Mouse (Mus musculus): ENCODE results near the gene Runx2. TPM values are rescaled to one million over a fixed set of nuclear protein-coding genes. Genes with fewer than 3 reads are reported as not detected.

The Runx2 gene
- polyA plus RNA-seq, 1 experiment from 2014 or later = 0.21 TPM

GRCm38 (mm10) chr17:44734501-44735222 is 79.9 kb downstream of the Runx2 start:
- Histone ChIP-seq H3K27me3 (replicated peaks) (peaks cover 83% of the 10 kb centered on the region), H3K9me3 (no peaks in the 10 kb centered on the region), H3K27ac (replicated peaks) (no peak overlapping the region), H3K36me3 (no peaks in the 10 kb centered on the region), H3K4me2 (peak overlapping the region; percentile 96), H3K4me3 (peak overlapping the region; percentile 77), H3K9ac (peak overlapping the region; percentile 82), H3K4me1 (peaks cover 37% of the 10 kb centered on the region)
- no peak for ATAC-seq (ENCODE audit: extremely low read depth, insufficient number of reproducible peaks, low FRiP score, low TSS enrichment)
- WGBS = under 1% methylated on average over 48 of the region's 48 CpGs

GRCm38 (mm10) chr17:44733544-44734310 is 80.9 kb downstream of the Runx2 start:
- 4% methylated on average over 23 of the region's 23 CpGs for WGBS
- no peak for ATAC-seq (ENCODE audit: extremely low read depth, insufficient number of reproducible peaks, low FRiP score, low TSS enrichment)
- H3K36me3 ChIP-seq = no peaks in the 10 kb centered on the region
- peaks cover 37% of the 10 kb centered on the region for H3K4me1 ChIP-seq
- H3K9ac ChIP-seq = peak overlapping the region; percentile 82
- peak overlapping the region; percentile 77 for H3K4me3 ChIP-seq
- H3K27ac ChIP-seq (replicated peaks) = no peak overlapping the region
- H3K27me3 ChIP-seq (replicated peaks) = peaks cover 80% of the 10 kb centered on the region
- H3K9me3 ChIP-seq = no peaks in the 10 kb centered on the region
- H3K4me2 ChIP-seq = peak overlapping the region; percentile 96

- Histone ChIP-seq H3K27ac (replicated peaks) (no peak overlapping the region), H3K36me3 (no peaks in the 10 kb centered on the region), H3K9ac (no peak overlapping the region), H3K4me1 (no peaks in the 10 kb centered on the region), H3K9me3 (no peaks in the 10 kb centered on the region), H3K4me2 (no peak overlapping the region), H3K27me3 (replicated peaks) (peaks cover 42% of the 10 kb centered on the region), H3K4me3 (no peak overlapping the region)
- ATAC-seq (ENCODE audit: extremely low read depth, insufficient number of reproducible peaks, low FRiP score, low TSS enrichment) = no peak
- WGBS = 41% methylated on average over 2 of the region's 2 CpGs
These were observed 86.1 kb downstream of the Runx2 start for GRCm38 (mm10) chr17:44728464-44728863.

GRCm38 (mm10) chr17:44727675-44728074 is 86.9 kb downstream of the Runx2 start:
- Histone ChIP-seq H3K36me3 (no peaks in the 10 kb centered on the region), H3K9me3 (no peaks in the 10 kb centered on the region), H3K9ac (no peak overlapping the region), H3K4me3 (no peak overlapping the region), H3K4me1 (no peaks in the 10 kb centered on the region), H3K27me3 (replicated peaks) (peaks cover 36% of the 10 kb centered on the region), H3K4me2 (no peak overlapping the region), H3K27ac (replicated peaks) (no peak overlapping the region)
- ATAC-seq (ENCODE audit: extremely low read depth, insufficient number of reproducible peaks, low FRiP score, low TSS enrichment) = no peak

- H3K27ac ChIP-seq (replicated peaks) = no peak overlapping the region
- H3K4me3 ChIP-seq = no peak overlapping the region
- H3K36me3 ChIP-seq = no peaks in the 10 kb centered on the region
- no peak for ATAC-seq (ENCODE audit: extremely low read depth, insufficient number of reproducible peaks, low FRiP score, low TSS enrichment)
- no peaks in the 10 kb centered on the region for H3K9me3 ChIP-seq
- H3K27me3 ChIP-seq (replicated peaks) = peaks cover 18% of the 10 kb centered on the region
- 64% methylated on average over 16 of the region's 16 CpGs for WGBS
- H3K4me1 ChIP-seq = no peaks in the 10 kb centered on the region
- H3K9ac ChIP-seq = no peak overlapping the region
- H3K4me2 ChIP-seq = no peak overlapping the region
These were observed 89.7 kb downstream of the Runx2 start for GRCm38 (mm10) chr17:44724805-44725480.

DNA sequence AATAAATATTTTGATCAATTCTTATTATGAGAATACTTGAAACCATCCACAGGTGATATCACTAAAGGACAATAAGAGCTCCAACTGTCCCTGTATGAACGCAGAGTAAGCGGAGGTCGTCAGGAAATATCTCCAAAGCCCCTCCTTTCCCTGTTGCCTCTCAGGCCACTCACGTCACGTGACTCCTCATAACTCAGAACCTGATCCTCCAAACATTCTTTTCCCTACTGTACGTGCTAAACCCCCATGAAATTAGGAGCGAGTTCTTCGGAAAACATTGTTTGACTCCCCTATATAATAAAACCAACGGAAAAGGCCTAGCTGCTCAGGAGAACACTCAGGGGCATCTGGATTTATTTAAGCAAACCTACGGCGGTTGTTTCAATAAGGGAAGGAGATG is 90.3 kb downstream of the Runx2 start:
- ATAC-seq (ENCODE audit: extremely low read depth, insufficient number of reproducible peaks, low FRiP score, low TSS enrichment) = no peak

DNA sequence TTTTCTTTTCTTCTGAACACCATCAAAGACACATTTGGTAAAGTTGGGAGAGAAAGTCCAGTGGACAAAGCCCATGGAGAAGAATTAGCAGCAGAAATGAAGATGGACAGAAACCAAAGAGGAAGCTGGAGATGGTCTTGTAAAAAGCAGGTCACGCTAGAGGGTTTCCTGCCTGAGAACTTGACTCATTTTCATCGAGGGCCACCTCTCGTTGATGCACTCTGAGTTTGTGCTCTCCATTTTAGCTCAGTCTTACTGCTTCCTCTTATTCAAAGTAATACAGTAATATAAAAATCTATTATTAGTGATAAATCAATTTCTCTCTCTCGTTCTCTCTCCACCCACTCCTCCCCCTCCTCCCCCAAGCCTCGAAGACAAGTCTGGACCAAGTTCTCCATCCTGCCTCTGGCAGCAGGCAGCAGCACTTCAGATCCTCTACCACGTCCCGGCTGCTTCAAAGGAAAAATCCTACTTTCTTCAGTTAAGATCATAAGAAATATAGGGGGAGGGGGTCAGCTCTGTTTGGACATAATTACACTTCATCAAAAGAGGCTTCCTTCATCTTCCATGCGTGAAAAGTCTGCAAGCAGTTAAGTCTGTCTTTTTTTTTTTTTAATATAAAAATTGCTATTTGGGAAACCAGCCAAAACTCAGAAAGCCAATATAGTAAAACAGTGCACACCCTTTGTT is 92.3 kb downstream of the Runx2 start:
- no peak for ATAC-seq (ENCODE audit: extremely low read depth, insufficient number of reproducible peaks, low FRiP score, low TSS enrichment)
- H3K9me3 ChIP-seq = no peaks in the 10 kb centered on the region
- H3K27ac ChIP-seq (replicated peaks) = no peak overlapping the region
- H3K36me3 ChIP-seq = no peaks in the 10 kb centered on the region
- H3K9ac ChIP-seq = no peak overlapping the region
- no peak overlapping the region for H3K4me2 ChIP-seq
- 0 out of 2 replicates have a peak, but pooled peaks cover 4% of the 10 kb centered on the region for H3K27me3 ChIP-seq (replicated peaks)
- WGBS = 62% methylated on average over 8 of the region's 8 CpGs
- H3K4me1 ChIP-seq = peaks cover 6% of the 10 kb centered on the region; the same call in 1 of the 2 replicates
- no peak overlapping the region for H3K4me3 ChIP-seq

More for the DNA sequence above, 90.3 kb downstream of the Runx2 start:
- H3K36me3 ChIP-seq = no peaks in the 10 kb centered on the region
- H3K4me3 ChIP-seq = no peak overlapping the region
- no peaks in the 10 kb centered on the region for H3K9me3 ChIP-seq
- H3K4me1 ChIP-seq = no peaks in the 10 kb centered on the region
- no peak overlapping the region for H3K4me2 ChIP-seq
- H3K27ac ChIP-seq (replicated peaks) = no peak overlapping the region
- H3K27me3 ChIP-seq (replicated peaks) = peaks cover 15% of the 10 kb centered on the region
- no peak overlapping the region for H3K9ac ChIP-seq
- 74% methylated on average over 11 of the region's 11 CpGs for WGBS

- H3K4me3 ChIP-seq = no peak overlapping the region
- no peak for ATAC-seq (ENCODE audit: extremely low read depth, insufficient number of reproducible peaks, low FRiP score, low TSS enrichment)
- WGBS = 47% methylated on average over 6 of the region's 6 CpGs
These were observed 96.0 kb downstream of the Runx2 start for GRCm38 (mm10) chr17:44718591-44718990.

GRCm38 (mm10) chr17:44718036-44718435 is 96.6 kb downstream of the Runx2 start:
- no peaks in the 10 kb centered on the region for H3K36me3 ChIP-seq
- H3K9me3 ChIP-seq = no peaks in the 10 kb centered on the region
- no peaks in the 10 kb centered on the region for H3K27me3 ChIP-seq (replicated peaks)
- H3K4me3 ChIP-seq = no peak overlapping the region
- ATAC-seq (ENCODE audit: extremely low read depth, insufficient number of reproducible peaks, low FRiP score, low TSS enrichment) = no peak
- H3K27ac ChIP-seq (replicated peaks) = no peak overlapping the region
- H3K4me1 ChIP-seq = peaks cover 6% of the 10 kb centered on the region; the same call in 1 of the 2 replicates
- H3K9ac ChIP-seq = no peak overlapping the region
- no peak overlapping the region for H3K4me2 ChIP-seq
- 34% methylated on average over 6 of the region's 6 CpGs for WGBS

More at GRCm38 (mm10) chr17:44718591-44718990, 96.0 kb downstream of the Runx2 start:
- no peak overlapping the region for H3K4me2 ChIP-seq
- no peak overlapping the region for H3K9ac ChIP-seq
- no peaks in the 10 kb centered on the region for H3K27me3 ChIP-seq (replicated peaks)
- H3K4me1 ChIP-seq = peaks cover 6% of the 10 kb centered on the region; the same call in 1 of the 2 replicates
- no peaks in the 10 kb centered on the region for H3K36me3 ChIP-seq
- H3K27ac ChIP-seq (replicated peaks) = no peak overlapping the region
- H3K9me3 ChIP-seq = no peaks in the 10 kb centered on the region

- Histone ChIP-seq H3K9ac (no peak overlapping the region), H3K9me3 (no peaks in the 10 kb centered on the region), H3K4me2 (no peak overlapping the region), H3K27me3 (replicated peaks) (0 out of 2 replicates have a peak, but pooled peaks cover 5% of the 10 kb centered on the region), H3K27ac (replicated peaks) (no peak overlapping the region), H3K4me1 (peaks cover 21% of the 10 kb centered on the region), H3K4me3 (no peak overlapping the region), H3K36me3 (no peaks in the 10 kb centered on the region)
- WGBS = 71% methylated on average over 4 of the region's 4 CpGs
- ATAC-seq (ENCODE audit: extremely low read depth, insufficient number of reproducible peaks, low FRiP score, low TSS enrichment) = no peak
These were observed 100.5 kb downstream of the Runx2 start for GRCm38 (mm10) chr17:44714116-44714515.

GRCm38 (mm10) chr17:44713404-44713803 is 101.2 kb downstream of the Runx2 start:
- no peaks in the 10 kb centered on the region for H3K9me3 ChIP-seq
- H3K36me3 ChIP-seq = no peaks in the 10 kb centered on the region
- H3K4me3 ChIP-seq = no peak overlapping the region
- ATAC-seq (ENCODE audit: extremely low read depth, insufficient number of reproducible peaks, low FRiP score, low TSS enrichment) = no peak
- 0 out of 2 replicates have a peak, but pooled peaks cover 5% of the 10 kb centered on the region for H3K27me3 ChIP-seq (replicated peaks)
- H3K27ac ChIP-seq (replicated peaks) = no peak overlapping the region
- H3K4me2 ChIP-seq = no peak overlapping the region
- WGBS = 76% methylated on average over 8 of the region's 8 CpGs
- no peak overlapping the region for H3K9ac ChIP-seq
- H3K4me1 ChIP-seq = peaks cover 21% of the 10 kb centered on the region

All from heart, embryonic 13.5 days (tissue).